Mouse (Mus musculus) intestine, embryonic 16.5 days (tissue): Measurements from ENCODE around the gene Rad1. TPM values are rescaled to one million over a fixed set of nuclear protein-coding genes. Genes with fewer than 3 reads are reported as not detected.

ENCODE experiments used
- ATAC-seq: fragments of 200-750 bp; cut with Nextera tagmentation; 2 replicates; pipeline ENCODE4 v1.8.0; 2017; ENCODE audit warnings: moderate TSS enrichment, moderate library complexity
- H3K27ac ChIP-seq: fragments of 300-500 bp; sonication (generic); 2 replicates; pipeline ENCODE4 v1.5.1; 2014; ENCODE audit warnings: mild to moderate bottlenecking, low read length
- H3K27me3 ChIP-seq: fragments of 300-500 bp; sonication (generic); replicated peaks from 2 replicates; pipeline ENCODE4 v1.6.1; 2014; ENCODE audit warnings: low read length, control low read depth, mixed read lengths; ENCODE audit not compliant: control insufficient read depth, insufficient read depth
- H3K36me3 ChIP-seq: fragments of 300-500 bp; sonication (generic); 2 replicates; pipeline ENCODE4 v1.6.1; 2014; ENCODE audit warnings: low read length, control low read depth; ENCODE audit not compliant: control insufficient read depth, insufficient read depth
- H3K4me1 ChIP-seq: fragments of 300-500 bp; sonication (generic); 2 replicates; pipeline ENCODE4 v1.6.1; 2014; ENCODE audit warnings: low read length, control low read depth, mixed read lengths; ENCODE audit not compliant: control insufficient read depth, insufficient read depth
- H3K4me2 ChIP-seq: fragments of 300-500 bp; sonication (generic); 2 replicates; pipeline ENCODE4 v1.6.1; 2014; ENCODE audit warnings: low read depth, low read length, control low read depth
- H3K4me3 ChIP-seq: fragments of 300-500 bp; sonication (generic); 2 replicates; pipeline ENCODE4 v1.5.1; 2014; ENCODE audit warnings: mild to moderate bottlenecking, low read length
- H3K9ac ChIP-seq: fragments of 300-500 bp; sonication (generic); 2 replicates; pipeline ENCODE4 v1.6.1; 2014; ENCODE audit warnings: low read depth, low read length
- H3K9me3 ChIP-seq: fragments of 300-500 bp; sonication (generic); 2 replicates; pipeline ENCODE4 v1.6.1; 2016; ENCODE audit warnings: low read length, control low read depth; ENCODE audit not compliant: control insufficient read depth
- WGBS: fragments of 180-500 bp; shearing (Covaris S2); extraction: QIAGEN DNeasy Blood & Tissue Kit; methylation state at CpG from one replicate; pipeline ENCODE4 v1.1.7; 2014; 5-methylcytosine and 5-hydroxymethylcytosine counted together
- polyA plus RNA-seq: library from polyadenylated mRNA; unstranded; fragments of >200 nt; fragmentation: Nextera tagmentation; extraction: Ambion mirVana; gene quantifications from 2 replicates; pipeline ENCODE4 v1.2.1, GENCODE M21; 2015

The Rad1 gene
- polyA plus RNA-seq, 1 experiment from 2014 or later, result 21.9 TPM

GRCm38 (mm10) chr15:10535969-10536368 is 50.2 kb downstream of the Rad1 start:
- no peaks in the 10 kb centered on the region for H3K9me3 ChIP-seq
- H3K27me3 ChIP-seq, result no peaks in the 10 kb centered on the region
- no peak overlapping the region for H3K27ac ChIP-seq
- no peak for ATAC-seq
- 85% methylated on average over 7 of the region's 7 CpGs for WGBS
- no peak overlapping the region for H3K4me3 ChIP-seq
- no peak overlapping the region for H3K9ac ChIP-seq
- no peaks in the 10 kb centered on the region for H3K36me3 ChIP-seq
- H3K4me2 ChIP-seq, result no peak overlapping the region
- H3K4me1 ChIP-seq, result no peaks in the 10 kb centered on the region

GRCm38 (mm10) chr15:10540271-10541088 is 54.7 kb downstream of the Rad1 start:
- Histone ChIP-seq H3K9ac (no peak overlapping the region), H3K36me3 (no peaks in the 10 kb centered on the region), H3K27ac (no peak overlapping the region), H3K27me3 (no peaks in the 10 kb centered on the region), H3K4me2 (no peak overlapping the region), H3K4me1 (no peaks in the 10 kb centered on the region), H3K4me3 (no peak overlapping the region), H3K9me3 (no peaks in the 10 kb centered on the region)
- no peak for ATAC-seq
- 76% methylated on average over 16 of the region's 16 CpGs for WGBS

Other genes starting within 250 kb of the Rad1 start
- gene Gm21973, start 160.6 kb upstream of the Rad1 start, polyA plus RNA-seq, result 0.54 TPM in 1 of 2 replicates, not detected in the other
- 0.33 and 0.44 TPM in 2 replicates for gene Agxt2, start 127.5 kb upstream of the Rad1 start, polyA plus RNA-seq
- 4.7 and 5.0 TPM in 2 replicates for gene Dnajc21, start 15.5 kb upstream of the Rad1 start, polyA plus RNA-seq
- 86.2 and 95.5 TPM in 2 replicates for gene Brix1, start 71 bp upstream of the Rad1 start, polyA plus RNA-seq
- not detected in 2 replicates for gene Ttc23l, start 72.7 kb downstream of the Rad1 start, polyA plus RNA-seq
- gene Rai14, start 228.6 kb downstream of the Rad1 start, polyA plus RNA-seq, result 11.5 and 11.7 TPM in 2 replicates